Mouse (Mus musculus): Measurements from ENCODE around the gene Clic4. TPM values are rescaled to one million over a fixed set of nuclear protein-coding genes. Genes with fewer than 3 reads are reported as not detected.

Clic4 gene
- polyA plus RNA-seq, 1 experiment from 2014 or later, result 141 TPM

DNA sequence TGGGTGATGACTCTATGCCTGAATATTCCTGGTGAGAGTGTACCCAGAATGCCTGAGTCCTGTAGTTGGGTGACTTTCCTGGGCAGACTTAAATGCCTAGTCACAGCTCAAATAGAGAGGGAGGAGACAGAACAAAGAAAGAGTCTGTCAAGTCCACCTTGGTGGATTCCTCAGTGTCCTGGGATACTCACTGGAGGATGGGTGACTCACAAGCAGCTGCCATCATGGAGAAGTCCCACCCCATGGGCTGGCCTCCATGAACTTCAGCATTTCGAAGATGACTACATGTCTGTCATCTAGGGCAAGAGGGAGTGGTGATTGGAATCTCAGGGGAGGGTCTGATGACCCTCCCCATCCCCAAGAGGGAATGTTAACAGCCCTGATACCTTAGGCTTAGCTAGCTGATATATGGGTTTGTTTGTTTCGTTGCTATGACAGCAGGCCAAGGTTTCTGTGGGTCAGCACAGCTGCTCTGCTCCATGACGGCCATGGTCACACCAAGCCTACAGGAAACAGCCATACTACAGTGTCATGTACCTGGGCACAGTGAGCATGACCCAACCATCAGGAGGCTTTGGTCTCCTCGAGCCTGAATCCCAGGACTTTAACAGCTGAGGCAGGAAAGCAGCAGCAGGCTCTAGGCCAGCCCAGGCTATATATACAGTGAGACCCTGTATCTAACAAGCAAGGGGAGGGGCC is 4.2 kb upstream of the Clic4 start:
- Histone ChIP-seq H3K4me2 (ENCODE audit: low read depth, severe bottlenecking) (no peak overlapping the region), H3K9ac (ENCODE audit: low read length) (no peak overlapping the region), H3K4me3 (ENCODE audit: low read depth, low read length) (no peak overlapping the region), H3K27me3 (ENCODE audit: control insufficient read depth, insufficient read depth, low read length) (no peaks in the 10 kb centered on the region), H3K36me3 (ENCODE audit: control insufficient read depth, insufficient read depth, low read length) (no peaks in the 10 kb centered on the region), H3K4me1 (ENCODE audit: control insufficient read depth, insufficient read depth, low read length) (peaks cover 6% of the 10 kb centered on the region), H3K27ac (replicated peaks; ENCODE audit: low read depth, low read length) (no peak overlapping the region), H3K9me3 (ENCODE audit: control insufficient read depth, low read length) (no peaks in the 10 kb centered on the region)
- no peak for DNase-seq (ENCODE audit: low spot score)
- WGBS, result 59% methylated on average over 4 of the region's 4 CpGs
- ATAC-seq (ENCODE audit: insufficient number of reproducible peaks, low FRiP score, low TSS enrichment, low read depth), result no peak

DNA sequence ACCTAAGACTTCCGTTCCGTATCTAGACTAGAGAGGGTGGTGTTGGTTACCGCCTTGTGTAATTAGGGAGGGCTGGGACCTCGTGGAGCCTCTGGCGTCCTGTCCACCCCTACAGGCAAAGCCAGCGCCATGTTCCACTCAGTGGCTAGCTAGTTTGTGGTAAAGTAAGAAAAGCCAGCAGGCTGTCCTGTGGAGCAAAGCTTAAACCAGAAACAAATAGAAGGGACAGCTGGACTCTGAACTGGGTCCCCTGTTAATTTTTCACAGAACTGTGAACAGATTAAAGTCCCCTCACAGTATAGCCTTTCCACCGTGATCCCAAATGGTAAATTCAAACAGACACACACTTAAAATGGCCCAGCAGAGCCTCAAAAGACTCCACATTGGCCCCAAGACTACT is 2.1 kb upstream of the Clic4 start:
- 63% methylated on average over 7 of the region's 7 CpGs for WGBS
- peaks cover 18% of the 10 kb centered on the region for H3K4me1 ChIP-seq (ENCODE audit: control insufficient read depth, insufficient read depth, low read length)
- H3K9ac ChIP-seq (ENCODE audit: low read length), result no peak overlapping the region
- no peak overlapping the region for H3K27ac ChIP-seq (replicated peaks; ENCODE audit: low read depth, low read length)
- DNase-seq (ENCODE audit: low spot score) (no peak), ATAC-seq (ENCODE audit: insufficient number of reproducible peaks, low FRiP score, low TSS enrichment, low read depth) (no peak)
- H3K27me3 ChIP-seq (ENCODE audit: control insufficient read depth, insufficient read depth, low read length), result no peaks in the 10 kb centered on the region
- H3K4me2 ChIP-seq (ENCODE audit: low read depth, severe bottlenecking), result no peak overlapping the region
- H3K9me3 ChIP-seq (ENCODE audit: control insufficient read depth, low read length), result no peaks in the 10 kb centered on the region
- no peaks in the 10 kb centered on the region for H3K36me3 ChIP-seq (ENCODE audit: control insufficient read depth, insufficient read depth, low read length)
- no peak overlapping the region for H3K4me3 ChIP-seq (ENCODE audit: low read depth, low read length)

DNA sequence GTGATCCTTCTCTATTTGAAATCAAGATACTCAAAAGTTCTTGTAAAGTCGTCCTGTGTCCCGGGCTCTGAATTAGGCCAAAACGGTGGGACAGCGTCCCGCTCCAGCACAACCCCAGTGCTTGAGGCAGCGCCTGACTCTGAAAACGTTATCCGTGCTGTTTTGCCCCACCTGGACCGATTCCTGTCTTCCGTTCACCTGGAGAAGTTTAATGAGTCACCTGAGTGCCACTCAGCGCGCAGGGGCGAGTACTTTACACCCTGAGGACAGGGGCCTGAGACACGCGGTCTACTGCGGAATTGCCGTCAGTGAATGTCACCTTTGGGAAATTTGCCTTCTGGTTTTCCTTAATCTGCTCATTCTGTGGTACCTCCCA is 681 bp upstream of the Clic4 start:
- Histone ChIP-seq H3K9ac (ENCODE audit: low read length) (peak overlapping the region; percentile 45; the same call in 1 of the 2 replicates), H3K36me3 (ENCODE audit: control insufficient read depth, insufficient read depth, low read length) (no peaks in the 10 kb centered on the region), H3K4me3 (ENCODE audit: low read depth, low read length) (peak overlapping the region; percentile 95), H3K27ac (replicated peaks; ENCODE audit: low read depth, low read length) (no peak overlapping the region), H3K4me1 (ENCODE audit: control insufficient read depth, insufficient read depth, low read length) (peaks cover 23% of the 10 kb centered on the region), H3K4me2 (ENCODE audit: low read depth, severe bottlenecking) (peak overlapping the region; percentile 54), H3K9me3 (ENCODE audit: control insufficient read depth, low read length) (no peaks in the 10 kb centered on the region), H3K27me3 (ENCODE audit: control insufficient read depth, insufficient read depth, low read length) (no peaks in the 10 kb centered on the region)
- no peak for ATAC-seq (ENCODE audit: insufficient number of reproducible peaks, low FRiP score, low TSS enrichment, low read depth)
- peak; percentile 43 for DNase-seq (ENCODE audit: low spot score)
- WGBS, result 2% methylated on average over 17 of the region's 17 CpGs

DNA sequence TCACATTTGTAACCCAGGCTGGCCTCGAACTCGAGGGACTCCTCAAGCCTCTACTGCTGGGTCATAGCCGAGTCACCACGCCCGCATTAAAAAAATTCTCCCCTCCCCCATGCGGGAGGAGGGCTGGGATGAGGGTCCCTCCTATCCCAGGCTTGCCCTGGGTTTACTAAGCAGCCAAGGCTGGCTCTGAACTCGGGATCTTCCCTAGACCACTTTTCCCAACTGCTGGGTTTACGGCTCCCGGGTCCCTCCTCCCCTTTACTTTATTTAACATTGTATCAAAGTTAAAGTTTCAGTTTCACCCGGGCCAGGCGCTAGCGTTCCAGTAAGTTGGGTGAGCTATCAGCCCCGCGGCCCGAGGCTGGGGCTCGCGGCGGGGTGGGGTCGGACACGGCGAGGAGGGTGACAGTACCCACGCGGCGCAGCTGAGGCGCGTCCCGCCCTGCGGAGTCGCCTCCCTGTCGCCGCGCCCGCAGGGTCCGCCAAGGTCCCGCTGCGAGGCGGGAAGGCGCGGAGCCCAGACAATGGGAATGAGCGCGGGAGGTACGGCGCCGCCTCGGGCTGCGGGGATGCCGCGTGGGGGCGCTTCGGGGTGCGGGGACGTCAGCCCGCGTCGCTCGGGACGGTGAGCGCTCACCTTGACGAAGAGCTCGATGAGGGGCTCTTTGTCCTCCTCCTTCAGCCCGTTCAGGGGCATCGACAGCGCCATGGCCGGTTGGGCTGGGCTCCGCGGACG is 565 bp downstream of the Clic4 start:
- DNase-seq (ENCODE audit: low spot score) (peak; percentile 78), ATAC-seq (ENCODE audit: insufficient number of reproducible peaks, low FRiP score, low TSS enrichment, low read depth) (peak; percentile 5; the same call in 1 of the 2 replicates)
- 0% methylated on average over 59 of the region's 67 CpGs for WGBS
- Histone ChIP-seq H3K4me1 (ENCODE audit: control insufficient read depth, insufficient read depth, low read length) (peaks cover 30% of the 10 kb centered on the region), H3K4me3 (ENCODE audit: low read depth, low read length) (peak overlapping the region; percentile 95), H3K36me3 (ENCODE audit: control insufficient read depth, insufficient read depth, low read length) (no peaks in the 10 kb centered on the region), H3K27me3 (ENCODE audit: control insufficient read depth, insufficient read depth, low read length) (no peaks in the 10 kb centered on the region), H3K27ac (replicated peaks; ENCODE audit: low read depth, low read length) (peak overlapping the region; percentile 95), H3K9ac (ENCODE audit: low read length) (peak overlapping the region; percentile 99), H3K4me2 (ENCODE audit: low read depth, severe bottlenecking) (peak overlapping the region; percentile 54), H3K9me3 (ENCODE audit: control insufficient read depth, low read length) (no peaks in the 10 kb centered on the region)

DNA sequence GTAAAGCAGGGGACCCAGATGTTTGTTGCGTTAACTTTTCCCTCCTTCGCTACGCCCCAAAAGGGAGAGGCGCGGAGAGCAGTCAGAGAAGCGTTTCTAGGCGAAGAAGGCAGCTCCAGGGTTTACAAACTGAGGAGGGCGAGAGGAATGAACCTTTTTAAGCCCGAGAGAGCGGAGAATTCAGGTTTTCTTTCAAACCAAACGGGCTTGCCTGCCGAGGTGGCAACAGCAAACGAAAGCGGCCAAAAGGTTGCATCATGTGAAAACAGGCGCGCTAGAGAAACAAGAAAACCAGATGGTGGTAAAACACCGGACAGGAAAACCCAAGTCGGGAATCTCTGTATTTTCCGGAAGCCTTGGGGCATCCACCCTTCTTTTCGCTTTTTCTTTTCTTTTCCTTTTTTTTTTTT is 1.2 kb downstream of the Clic4 start:
- Histone ChIP-seq H3K27ac (replicated peaks; ENCODE audit: low read depth, low read length) (peak overlapping the region; percentile 53; the same call in 1 of the 2 replicates), H3K36me3 (ENCODE audit: control insufficient read depth, insufficient read depth, low read length) (no peaks in the 10 kb centered on the region), H3K4me2 (ENCODE audit: low read depth, severe bottlenecking) (peak overlapping the region; percentile 54), H3K9me3 (ENCODE audit: control insufficient read depth, low read length) (no peaks in the 10 kb centered on the region), H3K9ac (ENCODE audit: low read length) (peak overlapping the region; percentile 99), H3K4me1 (ENCODE audit: control insufficient read depth, insufficient read depth, low read length) (peaks cover 30% of the 10 kb centered on the region), H3K4me3 (ENCODE audit: low read depth, low read length) (peak overlapping the region; percentile 95), H3K27me3 (ENCODE audit: control insufficient read depth, insufficient read depth, low read length) (no peaks in the 10 kb centered on the region)
- WGBS, result under 1% methylated on average over 20 of the region's 20 CpGs
- DNase-seq (ENCODE audit: low spot score), result peak; percentile 61
- no peak for ATAC-seq (ENCODE audit: insufficient number of reproducible peaks, low FRiP score, low TSS enrichment, low read depth)

DNA sequence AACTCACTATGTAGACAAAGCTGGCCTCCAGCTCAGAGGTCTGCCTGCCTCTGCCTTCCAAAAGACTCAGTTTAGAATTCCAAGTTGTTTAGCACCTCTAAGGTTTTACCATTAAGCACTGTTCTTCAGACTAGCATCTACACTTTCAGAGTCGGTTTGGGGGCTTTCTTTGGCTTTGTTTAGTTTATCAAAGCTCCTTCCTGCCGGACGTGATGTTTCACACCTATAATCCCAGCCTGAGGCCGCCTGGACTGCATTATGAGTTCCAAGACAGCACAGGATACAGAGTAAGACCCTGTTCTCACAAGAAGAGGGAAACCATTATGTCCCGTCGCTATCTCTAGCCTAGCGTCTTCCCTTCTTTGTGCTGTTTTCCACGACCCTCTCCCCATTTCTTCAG is 2.1 kb downstream of the Clic4 start:
- DNase-seq (ENCODE audit: low spot score), result no peak
- ATAC-seq (ENCODE audit: insufficient number of reproducible peaks, low FRiP score, low TSS enrichment, low read depth), result no peak
- peak overlapping the region; percentile 54 for H3K4me2 ChIP-seq (ENCODE audit: low read depth, severe bottlenecking)
- 38% methylated on average over 8 of the region's 8 CpGs for WGBS
- peak overlapping the region; percentile 95 for H3K4me3 ChIP-seq (ENCODE audit: low read depth, low read length)
- H3K9me3 ChIP-seq (ENCODE audit: control insufficient read depth, low read length), result no peaks in the 10 kb centered on the region
- no peaks in the 10 kb centered on the region for H3K36me3 ChIP-seq (ENCODE audit: control insufficient read depth, insufficient read depth, low read length)
- peaks cover 30% of the 10 kb centered on the region for H3K4me1 ChIP-seq (ENCODE audit: control insufficient read depth, insufficient read depth, low read length)
- H3K9ac ChIP-seq (ENCODE audit: low read length), result no peak overlapping the region; the same call in 1 of the 2 replicates
- H3K27me3 ChIP-seq (ENCODE audit: control insufficient read depth, insufficient read depth, low read length), result no peaks in the 10 kb centered on the region
- H3K27ac ChIP-seq (replicated peaks; ENCODE audit: low read depth, low read length), result no peak overlapping the region

DNA sequence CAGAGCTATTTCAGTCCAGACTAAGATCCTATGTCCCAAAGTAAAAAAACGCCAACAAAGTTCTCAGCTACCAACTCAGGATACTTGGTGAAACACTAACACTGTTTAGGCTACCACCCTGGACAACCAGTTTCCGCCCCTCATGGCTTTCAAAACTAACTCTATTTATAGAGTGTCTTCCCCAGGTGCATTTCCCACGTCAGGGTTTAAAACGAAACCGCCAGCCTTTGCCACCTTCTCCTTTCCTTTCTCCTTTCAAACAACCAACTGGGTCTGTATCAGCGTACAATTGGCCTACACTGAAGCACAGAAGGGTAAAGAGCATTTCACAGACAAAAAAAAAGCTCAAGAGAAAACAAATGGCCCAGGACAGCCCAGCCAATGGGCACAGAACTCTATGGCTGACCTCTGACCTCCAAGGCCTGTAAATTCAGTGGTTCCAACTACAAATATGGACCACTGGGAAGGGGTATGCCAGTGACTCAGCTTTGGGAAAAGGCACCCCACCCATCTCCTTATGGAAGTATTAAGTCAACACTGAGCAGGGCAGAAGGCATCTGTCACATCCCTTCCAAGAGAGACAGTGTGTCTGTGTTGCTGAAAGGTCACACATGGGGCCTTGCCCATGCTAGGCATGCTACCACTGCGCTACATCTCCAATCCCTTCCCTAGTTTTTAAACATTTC is 2.8 kb downstream of the Clic4 start:
- Histone ChIP-seq H3K4me1 (ENCODE audit: control insufficient read depth, insufficient read depth, low read length) (peaks cover 30% of the 10 kb centered on the region), H3K9ac (ENCODE audit: low read length) (0 out of 2 replicates have a peak overlapping the region, but pooled peaks have one; percentile 9), H3K4me2 (ENCODE audit: low read depth, severe bottlenecking) (peak overlapping the region; percentile 54; the same call in 1 of the 2 replicates), H3K4me3 (ENCODE audit: low read depth, low read length) (peak overlapping the region; percentile 95; the same call in 1 of the 2 replicates), H3K27ac (replicated peaks; ENCODE audit: low read depth, low read length) (no peak overlapping the region), H3K9me3 (ENCODE audit: control insufficient read depth, low read length) (no peaks in the 10 kb centered on the region), H3K36me3 (ENCODE audit: control insufficient read depth, insufficient read depth, low read length) (no peaks in the 10 kb centered on the region), H3K27me3 (ENCODE audit: control insufficient read depth, insufficient read depth, low read length) (no peaks in the 10 kb centered on the region)
- WGBS, result 83% methylated on average over 7 of the region's 7 CpGs
- DNase-seq (ENCODE audit: low spot score), result no peak
- ATAC-seq (ENCODE audit: insufficient number of reproducible peaks, low FRiP score, low TSS enrichment, low read depth), result no peak

DNA sequence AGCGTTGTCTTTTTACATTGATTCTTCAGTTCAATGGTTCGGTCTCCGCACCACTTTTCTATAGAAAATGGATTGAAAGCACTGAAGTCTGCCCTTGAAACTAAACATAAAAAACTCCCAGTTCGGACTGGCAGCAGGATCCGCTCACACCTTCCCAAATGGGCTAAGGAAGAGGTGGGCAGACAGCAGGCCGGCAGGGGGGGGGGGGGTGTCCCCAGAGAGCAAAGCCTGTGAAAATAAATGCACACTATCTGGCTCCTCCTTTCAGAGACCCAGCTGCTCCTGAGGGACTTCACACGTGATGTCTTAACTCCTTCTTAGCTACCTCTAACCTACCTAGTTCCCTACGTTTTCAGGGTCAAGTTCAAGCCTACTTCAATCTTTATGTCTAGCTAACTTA is 5.1 kb downstream of the Clic4 start:
- H3K4me1 ChIP-seq (ENCODE audit: control insufficient read depth, insufficient read depth, low read length), result peaks cover 24% of the 10 kb centered on the region

More for the DNA sequence above, 5.1 kb downstream of the Clic4 start:
- Histone ChIP-seq H3K9me3 (ENCODE audit: control insufficient read depth, low read length) (no peaks in the 10 kb centered on the region), H3K27ac (replicated peaks; ENCODE audit: low read depth, low read length) (no peak overlapping the region), H3K4me3 (ENCODE audit: low read depth, low read length) (no peak overlapping the region), H3K9ac (ENCODE audit: low read length) (no peak overlapping the region), H3K36me3 (ENCODE audit: control insufficient read depth, insufficient read depth, low read length) (peaks cover under 1% of the 10 kb centered on the region; the same call in 1 of the 2 replicates), H3K4me2 (ENCODE audit: low read depth, severe bottlenecking) (no peak overlapping the region; the same call in 1 of the 2 replicates), H3K27me3 (ENCODE audit: control insufficient read depth, insufficient read depth, low read length) (no peaks in the 10 kb centered on the region)
- ATAC-seq (ENCODE audit: insufficient number of reproducible peaks, low FRiP score, low TSS enrichment, low read depth) (no peak), DNase-seq (ENCODE audit: low spot score) (no peak)
- 74% methylated on average over 8 of the region's 8 CpGs for WGBS

Data from limb, embryonic 11.5 days (tissue).